Comparison of ENCODE assay signal across 17 mouse cellular contexts in genomic region chr13:54188190-54188706, GRCm38 (mm10). TPM values are rescaled to one million over a fixed set of nuclear protein-coding genes. Genes with fewer than 3 reads are reported as not detected.
DNase-seq lines count a peak whose midpoint lies in the region; ATAC-seq and TF ChIP-seq lines count a peak whose summit lies in the region.
"Had no signal": no experiment of that assay in that cellular context is flagged by ENCODE, and none has a peak within 500 bp of the region (broad histone marks: within the 10 kb centered on the region; RNA-seq: fewer than 3 reads in every experiment).

No protein-coding gene starts in this region.

- DNase-seq in 416B (ENCODE audit: low read depth): peak; percentile 93
- peak; percentile 86 for DNase-seq in CD4-positive helper T cell, adult 2 months (ENCODE audit: low read depth, low spot score)
- DNase-seq in gastrocnemius, postnatal 10 days: no peak
- DNase-seq in layer of hippocampus, adult 18-20 months (ENCODE audit: low spot score in 2 of 2): no peak
- DNase-seq in gastrocnemius, adult 18-20 months (ENCODE audit: low spot score): no peak
- DNase-seq: adrenal gland, postnatal 25 days; cerebellum, postnatal 10 days; heart, adult 18-20 months; kidney, adult 18-20 months; kidney, postnatal 14 days; retina, postnatal 1 day had no signal

- 2% methylated on average over 7 of the region's 7 CpGs for WGBS in bone marrow, adult 2 months

- H3K27ac ChIP-seq in bone marrow, adult 2 months (ENCODE audit: control insufficient read depth, insufficient read depth, low read depth, low read length, poor library complexity): peak overlapping the region; percentile 86
- H3K27ac ChIP-seq: embryonic facial prominence, embryonic 12.5 days; hindbrain, embryonic 14.5 days; lung, embryonic 15.5 days; stomach, postnatal 0 days had no signal

- peaks cover 11% of the 10 kb centered on the region for H3K4me1 ChIP-seq in bone marrow, adult 2 months (ENCODE audit: control insufficient read depth, insufficient read depth, low read length)

- no peak for TF ChIP-seq CTCF in bone marrow, adult 2 months (IDR thresholded peaks at IDR 0.05; ENCODE audit: control insufficient read depth, insufficient read depth, low read length)

- ATAC-seq in megakaryocyte progenitor cell, adult 5-6 weeks (replicated peaks; ENCODE audit: poor library complexity): peak; percentile 74

- H3K4me3 ChIP-seq in bone marrow, adult 2 months (replicated peaks; ENCODE audit: control insufficient read depth, low read depth, low read length): peak overlapping the region; percentile 52
- H3K4me3 ChIP-seq: embryonic facial prominence, embryonic 12.5 days; lung, embryonic 15.5 days had no signal

- no peak for TF ChIP-seq POLR2A in bone marrow, adult 2 months (IDR thresholded peaks at IDR 0.05; ENCODE audit: borderline replicate concordance, control insufficient read depth, low read depth, low read length)

RNA-seq across cellular contexts. Expression of gene Hrh2, which starts 3.7 kb away (rescaled TPM):
- polyA plus RNA-seq in bone marrow, adult 2 months (2011; ENCODE audit: insufficient read depth, insufficient read length, low replicate concordance, missing spikeins): 1.3 and 4.4 TPM in 2 replicates
- 6.7 and 7.8 TPM in 2 replicates for total RNA-seq in megakaryocyte progenitor cell, adult 5-6 weeks (2015)
- total RNA-seq in megakaryocyte progenitor cell, adult 5-6 weeks (2017): 2.8 and 4.1 TPM in 2 replicates
- total RNA-seq in gastrocnemius, postnatal 10 days (2021): under 1 TPM in 1 of 2 experiments, not detected in 1; 0.09 TPM
- total RNA-seq in layer of hippocampus, adult 18-20 months (2021): 1 to 10 TPM; 6.9 to 7.8 TPM
- under 1 TPM; 0.05 to 0.19 TPM for total RNA-seq in gastrocnemius, adult 18-20 months (2021)

Comparison
In these comparisons a context has a peak if more than half of its experiments do, and no peak if none do; other contexts are left out.
1. DNase-seq: peak in 416B (single experiment) and CD4-positive helper T cell, adult 2 months (single experiment); none in gastrocnemius, postnatal 10 days (single experiment), layer of hippocampus, adult 18-20 months (0 of 2) and gastrocnemius, adult 18-20 months (single experiment).